Mouse (Mus musculus): ENCODE data around the gene Nelfe.
"Not testable (repeated sequence)": the region's sequence is repeated elsewhere in the genome, so short reads cannot be mapped to it uniquely, and the experiment has no call there.

Nelfe gene

DNA sequence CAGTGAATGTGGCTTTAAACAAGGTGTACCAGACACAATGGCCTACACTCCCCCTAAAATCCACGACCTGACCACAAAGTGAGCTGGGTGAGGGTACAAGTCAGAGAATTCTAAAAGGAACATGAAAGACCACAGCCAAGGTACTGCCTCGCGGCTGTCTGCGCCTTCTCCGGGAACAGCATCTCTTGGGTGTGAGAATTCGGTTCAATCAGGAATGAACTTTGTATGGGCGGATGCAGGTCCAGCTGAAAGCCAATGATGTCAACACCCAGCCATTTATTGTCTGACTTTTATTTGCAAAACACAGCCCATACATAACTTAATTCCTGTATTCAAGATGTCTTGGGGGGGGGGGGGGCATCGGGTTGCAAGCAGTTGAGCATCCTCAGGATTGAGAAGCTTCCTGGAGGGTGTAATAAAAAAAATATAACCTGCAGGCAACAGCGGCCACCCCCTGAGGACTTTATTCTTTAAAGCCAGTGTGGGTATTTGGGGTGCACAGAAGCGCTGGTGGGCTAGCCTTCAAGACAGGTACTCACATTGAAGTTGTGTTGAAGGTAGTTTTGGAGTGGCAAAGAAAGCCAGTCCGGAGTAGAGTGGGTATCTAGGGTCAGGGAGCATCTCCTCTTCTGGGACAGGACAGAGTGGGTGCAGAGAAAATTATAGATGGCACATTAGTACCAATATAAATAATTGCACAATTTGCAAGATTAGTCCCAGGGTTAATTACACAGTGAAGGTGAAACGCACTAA is 43.1 kb downstream of the Nelfe start:
- DNase-seq (ENCODE audit: inconsistent ontology term) = no peak

DNA sequence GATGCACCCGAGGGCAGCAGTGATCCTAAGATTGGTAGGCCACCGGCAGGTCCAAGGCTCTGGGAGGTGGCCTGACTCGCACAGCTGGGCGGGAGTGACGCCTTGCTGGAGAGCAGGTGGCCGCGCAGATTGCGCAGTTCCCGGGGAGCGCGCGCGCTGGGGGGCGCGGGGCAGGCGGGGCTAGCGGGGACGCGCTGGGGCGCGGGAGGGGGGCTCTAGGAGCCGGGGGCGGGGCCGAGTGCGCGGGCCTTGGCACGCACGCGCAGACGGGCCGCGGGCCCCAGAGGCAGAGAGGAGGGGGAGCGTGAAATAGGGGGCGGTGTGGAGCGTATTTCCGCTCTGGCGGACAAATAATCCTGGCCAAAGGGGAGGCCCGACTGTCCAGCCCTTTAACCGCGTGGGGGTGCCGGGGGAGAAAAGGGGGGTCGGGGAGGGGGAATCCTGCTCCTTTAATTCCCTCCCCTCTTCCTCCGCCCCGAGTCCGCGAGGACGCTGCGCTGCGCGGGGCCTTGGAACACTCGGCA is 43.9 kb downstream of the Nelfe start:
- peak; percentile 97 for DNase-seq (ENCODE audit: inconsistent ontology term)

DNA sequence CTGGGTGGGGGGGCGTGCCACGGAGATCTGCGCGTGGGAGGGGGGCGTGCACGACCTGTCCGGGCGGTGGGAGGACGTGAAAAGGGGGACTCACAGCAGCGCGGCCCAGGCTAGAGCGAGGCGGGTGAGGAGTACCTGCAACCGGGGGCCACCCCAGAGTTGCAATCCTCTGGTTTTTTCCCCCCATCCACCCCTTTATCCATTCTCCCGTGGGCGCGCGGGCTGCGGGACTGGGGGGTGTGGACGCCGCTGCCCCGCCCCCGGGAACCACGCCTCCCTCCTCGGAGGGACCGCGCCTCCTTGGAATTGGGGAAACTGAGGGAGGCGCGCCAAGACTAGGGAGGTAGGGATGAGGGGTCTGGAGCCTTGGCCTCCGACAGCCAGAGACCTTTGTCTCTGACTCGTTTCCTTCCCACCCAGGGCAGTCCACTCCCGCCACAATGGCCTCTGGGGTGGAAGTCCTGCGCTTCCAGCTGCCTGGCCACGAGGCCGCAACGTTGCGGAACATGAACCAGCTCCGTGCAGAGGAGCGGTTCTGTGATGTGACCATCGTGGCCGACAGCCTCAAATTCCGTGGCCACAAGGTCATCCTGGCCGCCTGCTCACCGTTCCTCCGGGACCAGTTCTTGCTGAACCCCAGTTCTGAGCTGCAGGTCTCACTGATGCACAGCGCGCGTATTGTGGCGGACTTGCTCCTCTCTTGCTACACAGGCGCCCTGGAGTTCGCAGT is 44.8 kb downstream of the Nelfe start:
- peak; percentile 58 for DNase-seq (ENCODE audit: inconsistent ontology term)

DNA sequence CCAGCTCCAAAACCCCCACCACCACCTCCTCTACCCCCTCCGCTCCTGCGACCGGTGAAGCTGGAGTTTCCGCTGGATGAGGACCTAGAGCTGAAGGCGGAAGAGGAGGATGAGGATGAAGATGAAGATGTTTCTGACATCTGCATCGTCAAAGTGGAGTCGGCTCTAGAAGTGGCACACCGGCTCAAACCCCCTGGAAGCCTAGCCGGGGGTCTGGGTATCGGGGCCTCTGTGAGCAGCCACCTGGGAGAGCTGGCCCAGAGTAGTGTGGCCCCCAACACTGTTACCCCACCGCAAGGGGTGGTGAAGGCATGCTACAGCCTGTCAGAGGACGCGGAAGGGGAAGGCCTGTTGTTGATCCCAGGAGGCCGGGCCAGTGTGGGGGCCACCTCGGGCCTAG is 45.5 kb downstream of the Nelfe start:
- DNase-seq (ENCODE audit: inconsistent ontology term) = no peak

DNA sequence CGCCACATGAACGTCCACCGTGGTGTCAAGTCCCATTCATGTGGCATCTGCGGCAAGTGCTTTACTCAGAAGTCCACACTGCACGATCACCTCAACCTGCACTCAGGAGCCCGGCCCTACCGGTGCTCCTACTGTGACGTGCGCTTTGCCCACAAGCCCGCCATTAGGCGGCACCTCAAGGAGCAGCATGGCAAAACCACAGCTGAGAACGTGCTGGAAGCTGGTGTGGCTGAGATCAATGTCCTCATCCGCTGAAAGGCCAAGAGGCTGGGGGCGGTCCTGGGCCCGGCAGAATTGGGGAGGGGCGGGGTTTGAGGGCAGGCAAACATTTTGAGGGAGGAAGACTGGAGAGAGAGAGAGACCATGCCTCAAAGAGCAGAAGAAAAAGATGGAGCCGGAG is 46.2 kb downstream of the Nelfe start:
- no peak for DNase-seq (ENCODE audit: inconsistent ontology term)

DNA sequence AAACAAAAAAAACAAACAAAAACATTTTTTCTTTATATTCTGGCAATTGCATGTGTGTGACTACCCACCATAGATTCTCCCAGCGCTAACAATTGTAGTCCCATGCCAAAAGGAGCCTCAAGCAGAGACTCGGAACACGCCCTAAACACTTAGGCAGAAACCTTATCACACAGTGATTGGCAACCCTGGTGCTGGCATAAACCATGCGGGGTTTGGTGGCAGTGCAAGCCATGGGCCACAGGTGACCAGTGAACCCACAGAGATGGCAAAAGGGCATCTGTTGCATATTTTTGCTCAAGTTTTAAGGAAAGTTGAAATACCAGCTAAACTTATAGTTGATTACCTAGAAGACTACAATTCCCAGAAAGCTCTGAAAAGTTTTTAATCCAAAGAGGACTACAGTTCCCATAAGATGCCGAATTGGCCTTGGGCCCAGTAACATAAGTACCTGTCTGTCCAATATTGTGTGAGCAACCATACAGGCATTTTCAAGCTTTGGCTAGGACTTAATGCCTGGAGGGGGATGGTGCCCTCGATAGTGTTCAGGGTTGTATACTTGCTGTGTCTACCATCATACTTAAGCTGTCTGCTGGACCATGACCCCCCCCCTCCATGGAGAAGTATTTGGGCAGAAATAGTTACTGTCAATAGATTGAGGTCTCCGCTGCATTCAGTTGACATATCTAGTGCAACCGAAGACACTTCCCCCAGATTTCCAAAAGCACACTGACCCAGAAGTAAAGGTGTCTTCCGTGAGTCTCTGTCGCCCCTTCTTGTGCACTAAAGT is 47.4 kb downstream of the Nelfe start:
- DNase-seq (ENCODE audit: inconsistent ontology term) = no peak

DNA sequence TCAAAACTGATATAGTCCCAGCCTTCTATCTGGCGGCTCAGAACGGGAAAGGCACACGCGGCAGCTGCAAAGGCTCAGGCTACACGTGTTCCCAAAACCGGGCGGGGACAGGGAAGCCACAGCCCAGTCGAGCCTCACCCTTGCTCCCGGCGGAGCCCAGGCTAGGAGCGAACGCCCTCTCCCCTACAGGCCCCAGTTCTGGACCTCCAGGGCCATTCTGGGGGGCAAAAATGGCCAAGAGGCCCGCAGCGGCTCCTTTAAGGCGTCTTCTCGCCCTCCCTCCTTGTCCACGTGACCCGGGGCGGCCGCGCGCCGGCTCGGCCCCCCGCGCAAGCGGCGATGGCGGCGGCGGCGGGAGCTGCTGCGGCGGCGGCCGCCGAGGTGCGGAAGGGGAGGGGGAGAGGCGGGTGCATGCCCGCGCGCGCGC is 48.0 kb downstream of the Nelfe start, which contains the start of the genes C2 and Ehmt2:
Gene C2, minus strand, starts transcription at position 106 of the 427 bp plus-strand sequence.
Gene Ehmt2, plus strand, starts transcription at position 310 of the 427 bp plus-strand sequence.
- DNase-seq (ENCODE audit: inconsistent ontology term) = peak; percentile 88

DNA sequence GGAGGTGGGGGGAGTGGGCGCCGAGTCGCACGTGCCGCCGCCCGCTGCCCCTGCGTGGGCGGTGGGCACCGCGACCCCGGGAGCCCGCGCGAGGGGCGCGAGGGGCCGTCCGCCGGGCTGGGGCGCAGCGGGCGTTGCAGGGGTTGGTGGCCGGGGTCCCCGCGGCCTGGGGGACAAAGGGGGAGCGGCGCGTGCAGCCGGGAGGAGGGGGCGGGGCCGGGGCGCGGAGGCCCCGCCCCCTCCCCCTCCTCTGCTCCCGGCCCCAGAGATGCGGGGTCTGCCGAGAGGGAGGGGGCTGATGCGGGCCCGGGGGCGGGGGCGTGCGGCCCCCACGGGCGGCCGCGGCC is 48.5 kb downstream of the Nelfe start:
- peak; percentile 43 for DNase-seq (ENCODE audit: inconsistent ontology term)

DNA sequence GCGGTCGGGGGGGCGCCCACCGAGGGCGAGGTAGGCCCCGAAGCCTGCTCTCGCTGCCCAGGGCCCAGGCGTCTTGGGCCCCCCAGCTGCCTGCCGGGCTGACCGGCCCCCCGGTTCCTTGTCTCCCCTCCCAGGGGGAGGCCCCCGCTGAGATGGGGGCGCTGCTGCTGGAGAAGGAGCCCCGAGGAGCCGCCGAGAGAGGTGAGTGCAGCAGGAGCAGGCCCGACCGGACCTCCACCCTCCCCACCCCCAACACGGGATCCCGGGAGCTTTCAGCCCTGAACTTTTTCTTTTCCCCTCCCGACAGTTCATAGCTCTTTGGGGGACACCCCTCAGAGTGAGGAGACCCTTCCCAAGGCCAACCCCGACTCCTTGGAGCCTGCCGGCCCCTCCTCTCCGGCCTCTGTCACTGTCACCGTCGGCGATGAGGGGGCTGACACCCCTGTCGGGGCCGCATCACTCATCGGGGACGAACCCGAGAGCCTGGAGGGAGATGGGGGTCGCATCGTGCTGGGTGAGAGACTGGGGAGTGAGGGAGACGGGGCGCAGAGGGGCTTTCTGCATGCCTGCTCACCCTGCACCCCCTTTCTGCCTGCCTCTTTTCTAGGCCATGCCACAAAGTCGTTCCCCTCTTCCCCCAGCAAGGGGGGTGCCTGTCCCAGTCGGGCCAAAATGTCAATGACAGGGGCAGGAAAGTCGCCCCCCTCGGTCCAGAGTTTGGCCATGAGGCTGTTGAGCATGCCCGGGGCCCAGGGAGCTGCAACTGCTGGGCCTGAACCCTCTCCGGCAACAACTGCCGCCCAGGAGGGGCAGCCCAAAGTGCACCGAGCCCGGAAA is 49.1 kb downstream of the Nelfe start:
- peak; percentile 49 for DNase-seq (ENCODE audit: inconsistent ontology term)

DNA sequence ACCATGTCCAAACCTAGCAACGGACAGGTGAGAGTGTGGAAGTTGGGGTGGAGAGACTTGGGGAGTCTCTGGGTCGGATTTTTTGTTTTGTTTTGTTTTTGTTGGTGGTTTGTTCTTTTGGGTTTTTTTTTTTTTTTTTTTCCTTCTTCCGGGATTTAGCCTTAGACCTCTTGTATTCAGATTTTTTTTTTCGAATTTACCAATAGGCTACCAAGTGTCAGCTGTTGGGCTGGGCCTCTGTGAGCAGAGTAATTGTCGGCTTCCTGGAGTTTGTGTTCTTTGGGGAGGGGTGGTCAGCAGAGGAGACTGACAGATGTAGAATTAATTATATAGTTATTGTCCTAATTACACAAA is 49.7 kb downstream of the Nelfe start:
- no peak for DNase-seq (ENCODE audit: inconsistent ontology term)

DNA sequence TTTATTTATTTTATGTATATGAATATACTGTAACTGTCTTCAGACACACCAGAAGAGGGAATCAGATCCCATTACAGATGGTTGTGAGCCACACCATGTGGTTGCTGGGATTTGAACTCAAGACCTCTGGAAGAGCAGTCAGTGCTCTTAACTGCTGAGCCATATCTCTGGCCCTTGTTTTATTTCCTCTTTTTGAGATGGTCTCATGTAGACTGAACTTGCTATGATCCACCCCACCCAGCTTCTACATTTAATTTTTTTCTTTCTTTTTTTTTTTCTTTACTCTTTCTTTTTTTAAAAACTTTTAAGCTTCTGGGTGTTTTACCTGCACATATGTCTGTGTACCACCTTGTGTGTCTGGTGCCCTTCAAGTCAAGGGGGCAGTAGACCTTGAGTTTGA is 50.6 kb downstream of the Nelfe start:
- not testable (repeated sequence) for DNase-seq (ENCODE audit: inconsistent ontology term)

DNA sequence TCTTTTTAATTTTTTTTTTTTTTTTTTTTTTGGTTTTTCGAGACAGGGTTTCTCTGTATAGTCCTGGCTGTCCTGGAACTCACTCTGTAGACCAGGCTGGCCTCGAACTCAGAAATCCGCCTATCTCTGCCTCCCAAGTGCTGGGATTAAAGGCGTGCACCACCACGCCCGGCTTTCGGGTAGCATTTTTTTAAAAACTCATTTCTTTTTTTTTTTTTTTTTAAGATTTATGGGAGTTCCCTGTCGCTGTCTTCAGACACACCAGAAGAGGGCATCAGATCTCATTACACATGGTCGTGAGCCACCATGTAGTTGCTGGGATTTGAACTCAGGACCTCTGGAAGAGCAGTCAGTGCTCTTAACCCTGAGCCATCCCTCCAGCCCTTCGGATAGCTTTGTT is 51.8 kb downstream of the Nelfe start:
- not testable (repeated sequence) for DNase-seq (ENCODE audit: inconsistent ontology term)

DNA sequence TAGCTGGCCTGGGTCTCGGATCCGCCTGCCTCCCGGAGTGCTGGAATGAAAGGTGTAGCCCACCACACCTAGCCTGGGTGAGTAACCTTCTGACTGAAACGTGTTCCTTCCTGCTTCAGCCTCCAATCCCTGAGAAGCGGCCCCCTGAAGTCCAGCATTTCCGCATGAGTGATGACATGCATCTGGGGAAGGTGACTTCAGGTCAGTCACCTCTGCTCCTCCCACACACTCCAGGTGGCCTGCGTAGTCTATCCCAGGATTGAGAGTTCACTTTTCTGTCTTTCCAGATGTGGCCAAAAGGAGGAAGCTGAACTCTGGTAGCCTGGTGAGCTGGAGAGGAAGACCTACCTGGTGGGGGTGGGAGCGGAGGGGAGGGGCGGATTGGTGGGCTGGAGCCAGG is 52.7 kb downstream of the Nelfe start:
- DNase-seq (ENCODE audit: inconsistent ontology term) = no peak
